Mouse (Mus musculus) MEL (cell line): Measurements from ENCODE around the gene Adamtsl3. TPM values are rescaled to one million over a fixed set of nuclear protein-coding genes. Genes with fewer than 3 reads are reported as not detected.

ENCODE experiments used
- DNase-seq: peaks from one replicate; pipeline ENCODE4 v3.0.0; 2011; ENCODE audit warnings: low read depth, low spot score
- H3K27ac ChIP-seq: 2 replicates; pipeline ENCODE4 v1.5.1; 2012; ENCODE audit warnings: low read depth, mild to moderate bottlenecking, control low read depth, low read length, moderate library complexity; ENCODE audit not compliant: control insufficient read depth
- H3K27me3 ChIP-seq, 2 experiments: fragments of 150-350 bp in 1 of 2; sonication (generic) in 1 of 2; 2 replicates each; pipeline ENCODE4 v1.6.1; 2012; ENCODE audit warnings: low read length in 2 of 2, mild to moderate bottlenecking in 2 of 2, improper control_type of control experiment in 1 of 2, moderate library complexity in 1 of 2; ENCODE audit not compliant: insufficient read depth in 2 of 2, control insufficient read depth in 1 of 2
- H3K36me3 ChIP-seq, 2 experiments: 2 replicates each; pipeline ENCODE4 v1.6.1; 2012 to 2014; ENCODE audit warnings: low read length in 2 of 2, improper control_type of control experiment in 1 of 2, inconsistent platforms in 1 of 2, mild to moderate bottlenecking in 1 of 2; ENCODE audit not compliant: insufficient read depth in 2 of 2, control insufficient read depth in 1 of 2
- H3K4me1 ChIP-seq, 2 experiments: fragments of 150-350 bp in 1 of 2; sonication (generic) in 1 of 2; 2 replicates each; pipeline ENCODE4 v1.6.1; 2012; ENCODE audit warnings: low read length in 2 of 2, improper control_type of control experiment in 1 of 2, mild to moderate bottlenecking in 1 of 2; ENCODE audit not compliant: insufficient read depth in 2 of 2, control insufficient read depth in 1 of 2
- H3K4me3 ChIP-seq, 2 experiments: fragments of 150-350 bp in 1 of 2; sonication (generic) in 1 of 2; 2 replicates each; pipeline ENCODE4 v1.5.1; 2012; ENCODE audit warnings: low read depth in 2 of 2, low read length in 2 of 2, mild to moderate bottlenecking in 2 of 2, moderate library complexity in 2 of 2, control low read depth in 1 of 2, improper control_type of control experiment in 1 of 2; ENCODE audit not compliant: control insufficient read depth in 1 of 2, insufficient read depth in 1 of 2
- H3K79me2 ChIP-seq: 2 replicates; pipeline ENCODE4 v1.6.1; 2012; ENCODE audit warnings: mild to moderate bottlenecking, low read length, moderate library complexity; ENCODE audit not compliant: control insufficient read depth, poor library complexity, insufficient read depth
- H3K9ac ChIP-seq: 2 replicates; pipeline ENCODE4 v1.6.1; 2012; ENCODE audit warnings: low read depth, mild to moderate bottlenecking, control low read depth, low read length, moderate library complexity; ENCODE audit not compliant: control insufficient read depth, poor library complexity, severe bottlenecking
- H3K9me3 ChIP-seq: fragments of 150-350 bp; sonication (generic); replicated peaks from 2 replicates; pipeline ENCODE4 v1.6.1; 2012; ENCODE audit warnings: mild to moderate bottlenecking, low read length, improper control_type of control experiment, moderate library complexity; ENCODE audit not compliant: insufficient read depth
- BHLHE40 ChIP-seq: IDR thresholded peaks from 2 replicates; pipeline ENCODE4 v1.6.1; 2012; ENCODE audit warnings: low read depth, mild to moderate bottlenecking, inconsistent platforms, low read length, improper control_type of control experiment, borderline replicate concordance
- CHD1 ChIP-seq: IDR thresholded peaks from 2 replicates; pipeline ENCODE4 v1.6.1; 2012; ENCODE audit warnings: low read depth, mild to moderate bottlenecking, inconsistent platforms, low read length, improper control_type of control experiment
- E2F4 ChIP-seq: IDR thresholded peaks from 2 replicates; pipeline ENCODE4 v1.6.1; 2011; ENCODE audit warnings: low read depth, low read length, improper control_type of control experiment, borderline replicate concordance
- HCFC1 ChIP-seq: IDR thresholded peaks from 2 replicates; pipeline ENCODE4 v1.6.1; 2012; ENCODE audit warnings: low read depth, mild to moderate bottlenecking, inconsistent platforms, low read length, improper control_type of control experiment, moderate library complexity
- KAT2A ChIP-seq: conservative IDR thresholded peaks from 2 replicates; pipeline ENCODE4 v1.6.1; 2012; ENCODE audit warnings: low read depth, low read length, improper control_type of control experiment, inconsistent platforms
- MAFK ChIP-seq: IDR thresholded peaks from 2 replicates; pipeline ENCODE4 v1.6.1; 2011; ENCODE audit warnings: low read depth, mild to moderate bottlenecking, low read length, improper control_type of control experiment, borderline replicate concordance
- MEF2A ChIP-seq: IDR thresholded peaks from 2 replicates; pipeline ENCODE4 v1.6.1; 2014; ENCODE audit warnings: low read depth, mild to moderate bottlenecking, inconsistent platforms, low read length, improper control_type of control experiment; ENCODE audit not compliant: poor library complexity, insufficient replicate concordance, severe bottlenecking; ENCODE audit errors: extremely low read depth
- MXI1 ChIP-seq: IDR thresholded peaks from 2 replicates; pipeline ENCODE4 v1.6.1; 2011; ENCODE audit warnings: mild to moderate bottlenecking, low read depth, low read length, improper control_type of control experiment
- NELFE ChIP-seq: IDR thresholded peaks from 2 replicates; pipeline ENCODE4 v1.6.1; 2011; ENCODE audit warnings: low read depth, low read length, improper control_type of control experiment
- RCOR1 ChIP-seq: IDR thresholded peaks from 2 replicates; pipeline ENCODE4 v1.6.1; 2012; ENCODE audit warnings: low read depth, mild to moderate bottlenecking, inconsistent platforms, low read length, improper control_type of control experiment
- TAL1 ChIP-seq: IDR thresholded peaks from 2 replicates; pipeline ENCODE4 v1.6.1; 2012; ENCODE audit warnings: mild to moderate bottlenecking, inconsistent platforms, low read length, moderate library complexity, mixed read lengths
- TBP ChIP-seq: IDR thresholded peaks from 2 replicates; pipeline ENCODE4 v1.8.0; 2011; ENCODE audit warnings: low read depth, low read length, improper control_type of control experiment
- TCF12 ChIP-seq: IDR thresholded peaks from 2 replicates; pipeline ENCODE4 v1.6.1; 2014; ENCODE audit warnings: low read depth, mild to moderate bottlenecking, inconsistent platforms, low read length, improper control_type of control experiment, moderate library complexity
- UBTF ChIP-seq: IDR thresholded peaks from 2 replicates; pipeline ENCODE4 v1.6.1; 2012; ENCODE audit warnings: low read depth, mild to moderate bottlenecking, inconsistent platforms, low read length, improper control_type of control experiment, moderate library complexity, borderline replicate concordance; ENCODE audit not compliant: insufficient read depth
- ZC3H11A ChIP-seq: IDR thresholded peaks from 2 replicates; pipeline ENCODE4 v1.6.1; 2012; ENCODE audit warnings: low read depth, mild to moderate bottlenecking, inconsistent platforms, low read length, improper control_type of control experiment
- ZMIZ1 ChIP-seq: IDR thresholded peaks from 2 replicates; pipeline ENCODE4 v1.6.1; 2012; ENCODE audit warnings: low read depth, mild to moderate bottlenecking, inconsistent platforms, low read length, improper control_type of control experiment, moderate library complexity
- polyA plus RNA-seq, 2 experiments: library from polyadenylated mRNA; stranded (reverse) in 1 of 2; unstranded in 1 of 2; fragments of >175 nt in 1 of 2; fragments of >200 nt in 1 of 2; gene quantifications; 2 replicates each; pipeline versions ENCODE4 v1.2.1 to v1.2.4; 2012; ENCODE audit warnings: low replicate concordance in 2 of 2, low read depth in 1 of 2; ENCODE audit not compliant: insufficient read length in 2 of 2, insufficient read depth in 1 of 2, missing spikeins in 1 of 2
- total RNA-seq: library from RNA; depleted of rRNA; stranded (reverse); fragments of 300-350 nt; gene quantifications from 2 replicates; pipeline ENCODE4 v1.2.3, GENCODE M21; 2012

Adamtsl3 gene
- total and polyA plus RNA-seq, 3 experiments: not detected

DNA sequence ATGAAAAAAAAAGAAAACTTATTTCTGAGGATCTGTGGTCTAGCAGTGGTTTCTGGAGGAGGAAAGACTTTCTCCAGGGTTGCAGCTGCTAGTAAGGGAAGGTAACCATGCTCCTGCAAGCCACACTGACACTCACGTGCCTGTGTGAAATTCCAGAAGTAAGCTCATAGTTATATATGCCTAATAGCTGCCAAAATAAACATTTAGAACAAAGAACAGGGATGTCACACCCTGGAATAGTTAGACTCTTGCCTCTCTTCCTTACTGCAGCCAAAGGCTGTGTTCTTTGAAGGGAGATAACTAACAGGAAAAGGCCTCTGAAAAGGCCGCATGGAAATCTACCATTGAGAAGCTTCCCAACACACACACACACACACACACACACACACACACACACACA, 96.1 kb downstream of the Adamtsl3 start:
- no peak for DNase-seq
- H3K4me1 ChIP-seq: no peaks in the 10 kb centered on the region
- no peaks in the 10 kb centered on the region for H3K9me3 ChIP-seq

DNA sequence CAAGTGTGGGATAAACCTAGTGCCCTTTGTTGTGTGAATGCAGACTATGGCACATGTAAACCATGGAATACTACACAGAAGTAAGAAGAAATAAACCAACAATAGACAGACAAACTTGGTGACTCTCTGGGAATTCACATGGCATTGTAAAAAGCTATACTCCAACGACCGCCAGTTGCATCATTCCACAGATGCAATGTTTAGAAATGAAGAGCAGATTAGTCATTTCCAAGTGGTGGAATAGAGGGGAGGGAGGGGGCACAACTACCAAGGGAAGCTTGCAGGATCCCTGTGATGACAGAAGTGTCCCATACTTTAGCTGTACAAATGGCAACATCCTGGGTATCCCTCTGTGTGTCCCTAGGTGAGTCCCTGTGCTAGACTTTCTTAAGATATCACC, 97.7 kb downstream of the Adamtsl3 start:
- Histone ChIP-seq H3K27ac (no peak overlapping the region), H3K36me3 (no peaks in the 10 kb centered on the region), H3K4me1 (no peaks in the 10 kb centered on the region), H3K9me3 (no peaks in the 10 kb centered on the region), H3K27me3 (no peaks in the 10 kb centered on the region), H3K9ac (no peak overlapping the region), H3K79me2 (no peaks in the 10 kb centered on the region), H3K4me3 (no peak overlapping the region)
- TF ChIP-seq HCFC1 (no peak), KAT2A (no peak), BHLHE40 (no peak), E2F4 (no peak)
- no peak for DNase-seq

More for the DNA sequence above, 96.1 kb downstream of the Adamtsl3 start:
- no peak for TF ChIP-seq ZMIZ1
- TF ChIP-seq MXI1: no peak
- no peak for TF ChIP-seq TAL1
- TF ChIP-seq CHD1: no peak
- TF ChIP-seq TCF12: no peak
- TF ChIP-seq MAFK: no peak
- no peak for TF ChIP-seq UBTF
- no peak for TF ChIP-seq MEF2A
- TF ChIP-seq TBP: no peak
- TF ChIP-seq ZC3H11A: no peak
- no peak for TF ChIP-seq RCOR1
- TF ChIP-seq NELFE: no peak
- Histone ChIP-seq H3K79me2 (no peaks in the 10 kb centered on the region), H3K36me3 (no peaks in the 10 kb centered on the region), H3K4me3 (no peak overlapping the region), H3K27me3 (no peaks in the 10 kb centered on the region), H3K9ac (no peak overlapping the region), H3K27ac (no peak overlapping the region)
